Mouse (Mus musculus): ENCODE data around the gene Tspo. TPM values are rescaled to one million over a fixed set of nuclear protein-coding genes. Genes with fewer than 3 reads are reported as not detected.

Gene Tspo
- total and polyA plus RNA-seq, 2 experiments from 2014 or later, result 9.6 to 17.3 TPM

DNA sequence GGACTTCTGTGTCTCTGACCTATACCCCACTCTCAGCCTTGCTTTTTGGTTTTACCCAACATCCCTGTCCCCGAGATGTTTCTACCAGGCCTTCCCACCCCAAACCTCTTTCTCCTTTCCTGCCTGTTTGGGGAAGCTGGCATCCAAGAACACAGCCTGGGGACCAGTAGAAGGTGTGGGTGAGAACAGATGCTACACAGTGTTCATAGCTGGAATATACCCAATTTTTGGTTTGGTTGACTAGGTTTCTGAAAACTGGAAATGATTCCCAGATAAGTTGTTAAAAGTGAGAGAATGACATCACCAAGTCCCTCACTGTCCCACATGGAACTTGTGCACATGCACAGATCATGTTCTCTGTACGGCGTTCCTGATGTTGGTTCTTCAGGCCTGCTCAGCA lies 51.9 kb downstream of the Tspo start:
- H3K36me3 ChIP-seq (ENCODE audit: insufficient read depth, low read length), result no peaks in the 10 kb centered on the region
- H3K4me1 ChIP-seq (ENCODE audit: insufficient read depth, low read length), result no peaks in the 10 kb centered on the region
- no peaks in the 10 kb centered on the region for H3K9me3 ChIP-seq (ENCODE audit: low read length)
- TF ChIP-seq CTCF (IDR thresholded peaks at IDR 0.05; ENCODE audit: low read depth), result no peak
- H3K27me3 ChIP-seq (ENCODE audit: insufficient read depth, low read length), result no peaks in the 10 kb centered on the region
- no peak overlapping the region for H3K4me2 ChIP-seq (ENCODE audit: low read depth, low read length)
- DNase-seq (ENCODE audit: low spot score), result no peak
- WGBS, result 89% methylated on average over 3 of the region's 3 CpGs
- H3K9ac ChIP-seq (replicated peaks; ENCODE audit: low read length), result no peak overlapping the region
- no peak overlapping the region for H3K4me3 ChIP-seq (ENCODE audit: low read length)
- H3K27ac ChIP-seq, result no peak overlapping the region
- no peak for ATAC-seq

Small RNA genes lying within 50 kb of the gene (microRNA-seq; reads per million reads assigned to microRNA genes)
- 0 reads per million in 2 experiments for gene Gm24575

Other genes with a start within 250 kb of the Tspo start
- gene Arfgap3, start 213.3 kb upstream of the Tspo start, total RNA-seq (2014; rRNA removed), result 49.6 and 59.3 TPM in 2 replicates
- 31.0 and 33.4 TPM in 2 replicates for gene Arfgap3, start 213.3 kb upstream of the Tspo start, polyA plus RNA-seq (2015; fragmentation: Nextera tagmentation; extraction: Ambion mirVana)
- gene Pacsin2, start 99.0 kb upstream of the Tspo start, total RNA-seq (2014; rRNA removed), result 18.7 and 19.5 TPM in 2 replicates
- gene Pacsin2, start 99.0 kb upstream of the Tspo start, polyA plus RNA-seq (2015; fragmentation: Nextera tagmentation; extraction: Ambion mirVana), result 19.3 and 20.0 TPM in 2 replicates
- gene Ttll1, start 52.7 kb upstream of the Tspo start, total RNA-seq (2014; rRNA removed), result 36.2 and 39.2 TPM in 2 replicates
- gene Ttll1, start 52.7 kb upstream of the Tspo start, polyA plus RNA-seq (2015; fragmentation: Nextera tagmentation; extraction: Ambion mirVana), result 91.9 and 104 TPM in 2 replicates
- 0.16 and 0.97 TPM in 2 replicates for gene Bik, start 36.7 kb upstream of the Tspo start, total RNA-seq (2014; rRNA removed)
- 0.68 and 1.3 TPM in 2 replicates for gene Bik, start 36.7 kb upstream of the Tspo start, polyA plus RNA-seq (2015; fragmentation: Nextera tagmentation; extraction: Ambion mirVana)
- 50.1 and 54.2 TPM in 2 replicates for gene Mcat, start 195 bp downstream of the Tspo start, total RNA-seq (2014; rRNA removed)
- 35.2 and 36.9 TPM in 2 replicates for gene Mcat, start 195 bp downstream of the Tspo start, polyA plus RNA-seq (2015; fragmentation: Nextera tagmentation; extraction: Ambion mirVana)
- 56.9 and 60.6 TPM in 2 replicates for gene Ttll12, start 31.6 kb downstream of the Tspo start, total RNA-seq (2014; rRNA removed)
- gene Ttll12, start 31.6 kb downstream of the Tspo start, polyA plus RNA-seq (2015; fragmentation: Nextera tagmentation; extraction: Ambion mirVana), result 31.3 and 32.6 TPM in 2 replicates
- gene Scube1, start 161.4 kb downstream of the Tspo start, total RNA-seq (2014; rRNA removed), result 13.4 TPM in 2 replicates
- 3.2 and 3.3 TPM in 2 replicates for gene Scube1, start 161.4 kb downstream of the Tspo start, polyA plus RNA-seq (2015; fragmentation: Nextera tagmentation; extraction: Ambion mirVana)
- gene Mpped1, start 215.9 kb downstream of the Tspo start, total RNA-seq (2014; rRNA removed), result 31.4 and 48.3 TPM in 2 replicates
- 13.5 and 14.2 TPM in 2 replicates for gene Mpped1, start 215.9 kb downstream of the Tspo start, polyA plus RNA-seq (2015; fragmentation: Nextera tagmentation; extraction: Ambion mirVana)